Mouse (Mus musculus) intestine, embryonic 14.5 days (tissue): ENCODE results near the gene Def8. TPM values are rescaled to one million over a fixed set of nuclear protein-coding genes. Genes with fewer than 3 reads are reported as not detected.

Experiments used
- ATAC-seq: fragments of 200-750 bp; cut with Nextera tagmentation; replicated peaks from 2 replicates; pipeline ENCODE4 v1.8.0; 2017; ENCODE audit warnings: low read depth, moderate number of reproducible peaks, moderate TSS enrichment, moderate library complexity; ENCODE audit not compliant: low FRiP score, low TSS enrichment
- DNase-seq: peaks from one replicate; pipeline ENCODE4 v3.0.0-alpha.2; 2018; ENCODE audit warnings: low spot score
- H3K27ac ChIP-seq: fragments of 300-500 bp; sonication (generic); 2 replicates; pipeline ENCODE4 v1.5.1; 2014; ENCODE audit warnings: low read depth, mild to moderate bottlenecking, control low read depth
- H3K27me3 ChIP-seq: fragments of 300-500 bp; sonication (generic); replicated peaks from 2 replicates; pipeline ENCODE4 v1.6.1; 2014; ENCODE audit warnings: low read length, control low read depth; ENCODE audit not compliant: control insufficient read depth, insufficient read depth
- H3K36me3 ChIP-seq: fragments of 300-500 bp; sonication (generic); 2 replicates; pipeline ENCODE4 v1.6.1; 2014; ENCODE audit warnings: low read length, control low read depth; ENCODE audit not compliant: control insufficient read depth, insufficient read depth
- H3K4me1 ChIP-seq: fragments of 300-500 bp; sonication (generic); replicated peaks from 2 replicates; pipeline ENCODE4 v1.6.1; 2014; ENCODE audit warnings: low read length, control low read depth, mixed read lengths; ENCODE audit not compliant: control insufficient read depth, insufficient read depth
- H3K4me2 ChIP-seq: fragments of 300-500 bp; sonication (generic); 2 replicates; pipeline ENCODE4 v1.6.1; 2014; ENCODE audit warnings: low read length
- H3K4me3 ChIP-seq: fragments of 300-500 bp; sonication (generic); 2 replicates; pipeline ENCODE4 v1.5.1; 2014; ENCODE audit warnings: low read depth, low read length, control low read depth, mixed read lengths
- H3K9ac ChIP-seq: fragments of 300-500 bp; sonication (generic); 2 replicates; pipeline ENCODE4 v1.6.1; 2014; ENCODE audit warnings: mild to moderate bottlenecking, low read length
- H3K9me3 ChIP-seq: fragments of 300-500 bp; sonication (generic); 2 replicates; pipeline ENCODE4 v1.6.1; 2016; ENCODE audit warnings: low read length, control low read depth; ENCODE audit not compliant: control insufficient read depth
- WGBS: fragments of 180-500 bp; shearing (Covaris S2); extraction: QIAGEN DNeasy Blood & Tissue Kit; methylation state at CpG from one replicate; pipeline ENCODE4 v1.1.7; 2014; 5-methylcytosine and 5-hydroxymethylcytosine counted together
- polyA plus RNA-seq: library from polyadenylated mRNA; unstranded; fragments of >200 nt; fragmentation: Nextera tagmentation; extraction: Ambion mirVana; gene quantifications from 2 replicates; pipeline ENCODE4 v1.2.1, GENCODE M21; 2014

Def8 gene
- polyA plus RNA-seq: 32.6 and 36.6 TPM in 2 replicates

GRCm38 (mm10) chr8:123423441-123423840 is at the start of gene Def8:
Def8 (plus strand) TSS chr8:123423527.
- no peaks in the 10 kb centered on the region for H3K27me3 ChIP-seq
- H3K27ac ChIP-seq: no peak within 1 kb of the TSS
- WGBS: 70% methylated on average over 7 of the region's 7 CpGs
- H3K9ac ChIP-seq: no peak within 1 kb of the TSS
- DNase-seq (peak; percentile 42), ATAC-seq (no peak)
- H3K9me3 ChIP-seq: peaks cover 22% of the 10 kb centered on the region
- no peaks in the 10 kb centered on the region for H3K36me3 ChIP-seq
- H3K4me2 ChIP-seq: peak within 1 kb of the TSS; percentile 43
- H3K4me1 ChIP-seq: no peaks in the 10 kb centered on the region
- H3K4me3 ChIP-seq: no peak within 1 kb of the TSS

- DNase-seq: peak; percentile 99
- WGBS: under 1% methylated on average over 19 of the region's 20 CpGs
- no peaks in the 10 kb centered on the region for H3K27me3 ChIP-seq
- peak; percentile 83 for ATAC-seq
- H3K4me1 ChIP-seq: peaks cover 13% of the 10 kb centered on the region
- H3K9me3 ChIP-seq: no peaks in the 10 kb centered on the region
- H3K4me2 ChIP-seq: peak overlapping the region; percentile 78
- peak overlapping the region; percentile 99 for H3K27ac ChIP-seq
- peak overlapping the region; percentile 87 for H3K9ac ChIP-seq
- H3K36me3 ChIP-seq: peaks cover 9% of the 10 kb centered on the region
- H3K4me3 ChIP-seq: peak overlapping the region; percentile 89
These were observed 49.1 kb upstream of the Def8 start for GRCm38 (mm10) chr8:123374239-123374578.

GRCm38 (mm10) chr8:123375701-123376100 is 47.6 kb upstream of the Def8 start:
- Histone ChIP-seq H3K27me3 (no peaks in the 10 kb centered on the region), H3K36me3 (peaks cover 10% of the 10 kb centered on the region), H3K27ac (no peak overlapping the region), H3K4me3 (no peak overlapping the region), H3K9me3 (no peaks in the 10 kb centered on the region), H3K4me1 (peaks cover 13% of the 10 kb centered on the region), H3K9ac (no peak overlapping the region), H3K4me2 (no peak overlapping the region)
- no peak for ATAC-seq
- 85% methylated on average over 10 of the region's 10 CpGs for WGBS
- DNase-seq: no peak

GRCm38 (mm10) chr8:123376106-123376505 is 47.2 kb upstream of the Def8 start:
- DNase-seq (no peak), ATAC-seq (no peak)
- no peaks in the 10 kb centered on the region for H3K9me3 ChIP-seq
- no peak overlapping the region for H3K27ac ChIP-seq
- peaks cover 13% of the 10 kb centered on the region for H3K4me1 ChIP-seq
- no peak overlapping the region for H3K4me3 ChIP-seq
- H3K27me3 ChIP-seq: no peaks in the 10 kb centered on the region
- 76% methylated on average over 8 of the region's 8 CpGs for WGBS
- H3K4me2 ChIP-seq: no peak overlapping the region
- H3K9ac ChIP-seq: no peak overlapping the region
- peaks cover 14% of the 10 kb centered on the region for H3K36me3 ChIP-seq

- H3K36me3 ChIP-seq: peaks cover 65% of the 10 kb centered on the region
- H3K9ac ChIP-seq: no peak overlapping the region
- no peak for ATAC-seq
- no peaks in the 10 kb centered on the region for H3K9me3 ChIP-seq
- H3K4me2 ChIP-seq: no peak overlapping the region
- no peak overlapping the region for H3K27ac ChIP-seq
- H3K4me3 ChIP-seq: no peak overlapping the region
- 95% methylated on average over 4 of the region's 4 CpGs for WGBS
- DNase-seq: no peak
- no peaks in the 10 kb centered on the region for H3K27me3 ChIP-seq
- no peaks in the 10 kb centered on the region for H3K4me1 ChIP-seq
These were observed 41.6 kb upstream of the Def8 start for GRCm38 (mm10) chr8:123381711-123382110.

- H3K4me1 ChIP-seq: no peaks in the 10 kb centered on the region
- no peak overlapping the region for H3K4me3 ChIP-seq
- H3K9me3 ChIP-seq: no peaks in the 10 kb centered on the region
- DNase-seq: no peak
- no peak overlapping the region for H3K27ac ChIP-seq
- no peak for ATAC-seq
- peaks cover 72% of the 10 kb centered on the region for H3K36me3 ChIP-seq
- no peaks in the 10 kb centered on the region for H3K27me3 ChIP-seq
- no peak overlapping the region for H3K9ac ChIP-seq
- WGBS: 82% methylated on average over 8 of the region's 8 CpGs
- H3K4me2 ChIP-seq: no peak overlapping the region
These were observed 40.8 kb upstream of the Def8 start for GRCm38 (mm10) chr8:123382516-123382915.

- WGBS: 68% methylated on average over 9 of the region's 9 CpGs
- DNase-seq: no peak
These were observed 38.3 kb upstream of the Def8 start for GRCm38 (mm10) chr8:123384883-123385540.

GRCm38 (mm10) chr8:123387041-123387440 is 36.3 kb upstream of the Def8 start:
- DNase-seq (no peak), ATAC-seq (no peak)
- Histone ChIP-seq H3K27ac (no peak overlapping the region), H3K36me3 (peaks cover 98% of the 10 kb centered on the region), H3K9ac (no peak overlapping the region), H3K4me2 (no peak overlapping the region), H3K4me3 (no peak overlapping the region), H3K4me1 (no peaks in the 10 kb centered on the region), H3K9me3 (no peaks in the 10 kb centered on the region), H3K27me3 (no peaks in the 10 kb centered on the region)
- WGBS: 82% methylated on average over 3 of the region's 3 CpGs

More at GRCm38 (mm10) chr8:123384883-123385540, 38.3 kb upstream of the Def8 start:
- Histone ChIP-seq H3K27me3 (no peaks in the 10 kb centered on the region), H3K9me3 (no peaks in the 10 kb centered on the region), H3K36me3 (peaks cover 93% of the 10 kb centered on the region), H3K27ac (no peak overlapping the region), H3K4me1 (no peaks in the 10 kb centered on the region), H3K4me2 (no peak overlapping the region), H3K9ac (no peak overlapping the region), H3K4me3 (no peak overlapping the region)
- no peak for ATAC-seq

- no peak overlapping the region for H3K27ac ChIP-seq
- 92% methylated on average over 8 of the region's 8 CpGs for WGBS
- DNase-seq (no peak), ATAC-seq (no peak)
- H3K4me1 ChIP-seq: no peaks in the 10 kb centered on the region
- H3K4me3 ChIP-seq: no peak overlapping the region
- no peaks in the 10 kb centered on the region for H3K9me3 ChIP-seq
- H3K36me3 ChIP-seq: peaks cover 98% of the 10 kb centered on the region
- no peak overlapping the region for H3K4me2 ChIP-seq
- no peak overlapping the region for H3K9ac ChIP-seq
- no peaks in the 10 kb centered on the region for H3K27me3 ChIP-seq
These were observed 35.5 kb upstream of the Def8 start for GRCm38 (mm10) chr8:123387801-123388200.
